In the genomic region with DNA sequence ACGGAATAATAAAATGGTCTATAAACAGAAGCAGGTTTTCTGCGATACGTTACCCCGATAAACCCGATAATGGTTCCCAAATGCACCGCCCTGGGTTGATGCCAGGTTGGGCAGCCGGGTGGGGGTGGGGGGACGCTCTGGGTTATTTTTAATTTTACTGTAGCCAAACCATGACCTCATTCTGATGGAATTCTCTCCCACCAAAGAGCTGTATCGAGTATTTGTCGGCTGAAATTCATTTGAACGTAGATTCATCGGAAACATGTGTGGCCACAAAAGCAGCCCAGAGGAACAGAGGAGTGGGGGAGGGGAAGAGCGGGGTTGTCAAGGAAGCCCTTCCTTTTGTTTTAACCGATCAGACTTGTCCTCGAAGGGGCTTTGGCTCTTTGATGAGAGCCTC, we compare ENCODE assay signal across 7 mouse cellular contexts.
DNase-seq lines count a peak whose midpoint lies in the region; ATAC-seq and TF ChIP-seq lines count a peak whose summit lies in the region.

No protein-coding gene starts in this region.

- no peak for TF ChIP-seq EP300 in liver, postnatal 0 days (IDR thresholded peaks at IDR 0.05; ENCODE audit: low read depth)

- no peak for TF ChIP-seq CTCF in liver, postnatal 0 days (IDR thresholded peaks at IDR 0.05; ENCODE audit: low read depth)

- DNase-seq in neural tube, embryonic 11.5 days (ENCODE audit: low spot score) = peak; percentile 30
- no peak for DNase-seq in neural tube, embryonic 10.5 days (ENCODE audit: extremely low spot score, low spot score)
- peak; percentile 51 for DNase-seq in hindbrain, embryonic 11.5 days (ENCODE audit: low spot score)
- DNase-seq in liver, postnatal 0 days = no peak
- DNase-seq in frontal cortex, postnatal 25 days (ENCODE audit: low spot score in 2 of 2) = no peak
- DNase-seq in yolk sac, embryonic 10.5 days (ENCODE audit: low spot score) = no peak

- no peak overlapping the region for H3K9ac ChIP-seq in neural tube, embryonic 11.5 days (ENCODE audit: low read length)
- H3K9ac ChIP-seq in embryonic facial prominence, embryonic 13.5 days = no peak overlapping the region
- H3K9ac ChIP-seq in hindbrain, embryonic 11.5 days (ENCODE audit: low read depth, low read length) = no peak overlapping the region
- no peak overlapping the region for H3K9ac ChIP-seq in liver, postnatal 0 days (replicated peaks)

- H3K27me3 ChIP-seq in neural tube, embryonic 11.5 days (ENCODE audit: control insufficient read depth, insufficient read depth, low read length) = no peaks in the 10 kb centered on the region
- no peaks in the 10 kb centered on the region for H3K27me3 ChIP-seq in embryonic facial prominence, embryonic 13.5 days
- H3K27me3 ChIP-seq in hindbrain, embryonic 11.5 days (ENCODE audit: control insufficient read depth, insufficient read depth, low read length) = no peaks in the 10 kb centered on the region
- no peaks in the 10 kb centered on the region for H3K27me3 ChIP-seq in liver, postnatal 0 days (ENCODE audit: insufficient read depth, low read length)

- no peaks in the 10 kb centered on the region for H3K9me3 ChIP-seq in neural tube, embryonic 11.5 days (ENCODE audit: control insufficient read depth, low read length)
- H3K9me3 ChIP-seq in embryonic facial prominence, embryonic 13.5 days = no peaks in the 10 kb centered on the region
- H3K9me3 ChIP-seq in hindbrain, embryonic 11.5 days (ENCODE audit: control insufficient read depth, low read length) = no peaks in the 10 kb centered on the region
- H3K9me3 ChIP-seq in liver, postnatal 0 days (ENCODE audit: low read length) = no peaks in the 10 kb centered on the region

- H3K4me1 ChIP-seq in neural tube, embryonic 11.5 days (ENCODE audit: control insufficient read depth, insufficient read depth, low read length) = no peaks in the 10 kb centered on the region
- H3K4me1 ChIP-seq in embryonic facial prominence, embryonic 13.5 days = peaks cover 30% of the 10 kb centered on the region
- H3K4me1 ChIP-seq in hindbrain, embryonic 11.5 days (replicated peaks; ENCODE audit: control insufficient read depth, insufficient read depth, low read length) = no peaks in the 10 kb centered on the region
- H3K4me1 ChIP-seq in liver, postnatal 0 days (ENCODE audit: insufficient read depth) = no peaks in the 10 kb centered on the region

- no peak overlapping the region for H3K27ac ChIP-seq in neural tube, embryonic 11.5 days (ENCODE audit: low read depth, low read length)
- peak overlapping the region; percentile 66 for H3K27ac ChIP-seq in embryonic facial prominence, embryonic 13.5 days
- H3K27ac ChIP-seq in hindbrain, embryonic 11.5 days (ENCODE audit: low read depth, low read length) = no peak overlapping the region
- no peak overlapping the region for H3K27ac ChIP-seq in liver, postnatal 0 days (ENCODE audit: low read depth)

- 62% methylated on average over 15 of the region's 15 CpGs for WGBS in neural tube, embryonic 11.5 days
- 5% methylated on average over 15 of the region's 15 CpGs for WGBS in embryonic facial prominence, embryonic 13.5 days
- 60% methylated on average over 15 of the region's 15 CpGs for WGBS in hindbrain, embryonic 11.5 days
- WGBS in liver, postnatal 0 days (ENCODE audit: insufficient replicate concordance) = 55% methylated on average over 15 of the region's 15 CpGs

- ATAC-seq in neural tube, embryonic 11.5 days (ENCODE audit: insufficient read depth, low FRiP score, low TSS enrichment) = no peak
- peak; percentile 67; the same call in 1 of the 2 replicates for ATAC-seq in embryonic facial prominence, embryonic 13.5 days (ENCODE audit: insufficient number of reproducible peaks, insufficient read depth, low FRiP score, low TSS enrichment, low read depth)
- ATAC-seq in hindbrain, embryonic 11.5 days (ENCODE audit: low FRiP score) = no peak
- no peak for ATAC-seq in liver, postnatal 0 days

- no peak overlapping the region for H3K4me3 ChIP-seq in neural tube, embryonic 11.5 days (ENCODE audit: low read depth, low read length)
- peak overlapping the region; percentile 16; the same call in 1 of the 2 replicates for H3K4me3 ChIP-seq in embryonic facial prominence, embryonic 13.5 days
- H3K4me3 ChIP-seq in hindbrain, embryonic 11.5 days (ENCODE audit: low read depth, low read length) = no peak overlapping the region
- no peak overlapping the region for H3K4me3 ChIP-seq in liver, postnatal 0 days (ENCODE audit: low read depth, low read length)

- H3K36me3 ChIP-seq in neural tube, embryonic 11.5 days (ENCODE audit: control insufficient read depth, insufficient read depth, low read length) = no peaks in the 10 kb centered on the region
- H3K36me3 ChIP-seq in embryonic facial prominence, embryonic 13.5 days = no peaks in the 10 kb centered on the region
- H3K36me3 ChIP-seq in hindbrain, embryonic 11.5 days (ENCODE audit: control insufficient read depth, insufficient read depth, low read length) = no peaks in the 10 kb centered on the region
- no peaks in the 10 kb centered on the region for H3K36me3 ChIP-seq in liver, postnatal 0 days (replicated peaks; ENCODE audit: insufficient read depth, low read length)

- H3K4me2 ChIP-seq in neural tube, embryonic 11.5 days (ENCODE audit: low read depth) = no peak overlapping the region
- H3K4me2 ChIP-seq in embryonic facial prominence, embryonic 13.5 days = peak overlapping the region; percentile 51
- H3K4me2 ChIP-seq in hindbrain, embryonic 11.5 days (replicated peaks; ENCODE audit: low read depth, low read length) = no peak overlapping the region
- H3K4me2 ChIP-seq in liver, postnatal 0 days (ENCODE audit: low read depth, low read length) = peak overlapping the region; percentile 18; the same call in 1 of the 2 replicates

Comparison
In these comparisons a context has a peak if more than half of its experiments do, and no peak if none do; other contexts are left out.
1. DNase-seq: peak in neural tube, embryonic 11.5 days (single experiment) and hindbrain, embryonic 11.5 days (single experiment); none in neural tube, embryonic 10.5 days (single experiment), liver, postnatal 0 days (single experiment), frontal cortex, postnatal 25 days (0 of 2) and yolk sac, embryonic 10.5 days (single experiment).
2. H3K4me2 ChIP-seq: peak in embryonic facial prominence, embryonic 13.5 days (single experiment) and liver, postnatal 0 days (single experiment); none in neural tube, embryonic 11.5 days (single experiment) and hindbrain, embryonic 11.5 days (single experiment).